Mouse (Mus musculus) midbrain, embryonic 11.5 days (tissue): ENCODE data around the gene Twsg1. TPM values are rescaled to one million over a fixed set of nuclear protein-coding genes. Genes with fewer than 3 reads are reported as not detected.

ENCODE experiments used
- ATAC-seq: fragments of 200-750 bp; cut with Nextera tagmentation; 2 replicates; pipeline ENCODE4 v1.8.0; 2017; ENCODE audit warnings: moderate TSS enrichment, moderate library complexity; ENCODE audit not compliant: low FRiP score
- DNase-seq: peaks from one replicate; pipeline ENCODE4 v3.0.0; 2015; ENCODE audit warnings: low spot score; ENCODE audit errors: missing footprints
- H3K27ac ChIP-seq: fragments of 300-500 bp; sonication (generic); 2 replicates; pipeline ENCODE4 v1.5.1; 2014; ENCODE audit warnings: low read depth, low read length
- H3K27me3 ChIP-seq: fragments of 300-500 bp; sonication (generic); 2 replicates; pipeline ENCODE4 v1.6.1; 2014; ENCODE audit warnings: mild to moderate bottlenecking, low read length, moderate library complexity, mixed read lengths; ENCODE audit not compliant: control insufficient read depth, insufficient read depth
- H3K36me3 ChIP-seq: fragments of 300-500 bp; sonication (generic); 2 replicates; pipeline ENCODE4 v1.6.1; 2014; ENCODE audit warnings: mild to moderate bottlenecking, low read length, moderate library complexity, mixed read lengths; ENCODE audit not compliant: control insufficient read depth, insufficient read depth
- H3K4me1 ChIP-seq: fragments of 300-500 bp; sonication (generic); 2 replicates; pipeline ENCODE4 v1.6.1; 2014; ENCODE audit warnings: low read length; ENCODE audit not compliant: control insufficient read depth, insufficient read depth
- H3K4me2 ChIP-seq: fragments of 300-500 bp; sonication (generic); 2 replicates; pipeline ENCODE4 v1.6.1; 2014; ENCODE audit warnings: mild to moderate bottlenecking, moderate library complexity
- H3K4me3 ChIP-seq: fragments of 300-500 bp; sonication (generic); 2 replicates; pipeline ENCODE4 v1.5.1; 2014; ENCODE audit warnings: low read depth, low read length
- H3K9ac ChIP-seq: fragments of 300-500 bp; sonication (generic); 2 replicates; pipeline ENCODE4 v1.6.1; 2014; ENCODE audit warnings: low read length
- H3K9me3 ChIP-seq: fragments of 300-500 bp; sonication (generic); 2 replicates; pipeline ENCODE4 v1.6.1; 2016; ENCODE audit warnings: low read length; ENCODE audit not compliant: control insufficient read depth
- WGBS: fragments of 180-500 bp; shearing (Covaris S2); extraction: QIAGEN DNeasy Blood & Tissue Kit; methylation state at CpG from one replicate; pipeline ENCODE4 v1.1.7; 2014; 5-methylcytosine and 5-hydroxymethylcytosine counted together
- polyA plus RNA-seq: library from polyadenylated mRNA; unstranded; fragments of >200 nt; fragmentation: Nextera tagmentation; extraction: Ambion mirVana; gene quantifications from 2 replicates; pipeline ENCODE4 v1.2.1, GENCODE M21; 2014

Twsg1 gene
- polyA plus RNA-seq, 1 experiment from 2014 or later: 105 TPM

- ATAC-seq: no peak
Measured at GRCm38 (mm10) chr17:65906313-65906894, 44.6 kb downstream of the Twsg1 start.

GRCm38 (mm10) chr17:65905241-65905640 is 45.8 kb downstream of the Twsg1 start:
- Histone ChIP-seq H3K9me3 (no peaks in the 10 kb centered on the region; the same call in 1 of the 2 replicates), H3K27me3 (no peaks in the 10 kb centered on the region), H3K4me1 (no peaks in the 10 kb centered on the region), H3K4me2 (no peak overlapping the region), H3K9ac (no peak overlapping the region), H3K27ac (no peak overlapping the region), H3K4me3 (no peak overlapping the region), H3K36me3 (no peaks in the 10 kb centered on the region)
- no peak for ATAC-seq
- DNase-seq: no peak
- WGBS: 75% methylated on average over 14 of the region's 14 CpGs

More at GRCm38 (mm10) chr17:65906313-65906894, 44.6 kb downstream of the Twsg1 start:
- Histone ChIP-seq H3K4me1 (no peaks in the 10 kb centered on the region), H3K4me2 (no peak overlapping the region), H3K4me3 (no peak overlapping the region), H3K36me3 (no peaks in the 10 kb centered on the region), H3K27me3 (no peaks in the 10 kb centered on the region), H3K9ac (no peak overlapping the region), H3K27ac (no peak overlapping the region), H3K9me3 (no peaks in the 10 kb centered on the region; the same call in 1 of the 2 replicates)
- WGBS: 47% methylated on average over 12 of the region's 12 CpGs
- DNase-seq: no peak

GRCm38 (mm10) chr17:65903826-65904225 is 47.2 kb downstream of the Twsg1 start:
- no peak overlapping the region for H3K9ac ChIP-seq
- H3K4me3 ChIP-seq: no peak overlapping the region
- no peaks in the 10 kb centered on the region; the same call in 1 of the 2 replicates for H3K9me3 ChIP-seq
- H3K36me3 ChIP-seq: no peaks in the 10 kb centered on the region
- H3K4me1 ChIP-seq: no peaks in the 10 kb centered on the region
- H3K27me3 ChIP-seq: no peaks in the 10 kb centered on the region
- WGBS: 90% methylated on average over 8 of the region's 8 CpGs
- ATAC-seq: no peak
- DNase-seq: no peak
- H3K4me2 ChIP-seq: no peak overlapping the region
- no peak overlapping the region for H3K27ac ChIP-seq

- WGBS: 97% methylated on average over 1 of the region's 1 CpGs
- Histone ChIP-seq H3K27me3 (no peaks in the 10 kb centered on the region), H3K9ac (no peak overlapping the region), H3K36me3 (no peaks in the 10 kb centered on the region), H3K4me3 (no peak overlapping the region), H3K9me3 (no peaks in the 10 kb centered on the region; the same call in 1 of the 2 replicates), H3K4me2 (no peak overlapping the region), H3K27ac (no peak overlapping the region), H3K4me1 (no peaks in the 10 kb centered on the region)
- ATAC-seq: no peak
- DNase-seq: no peak
Measured at GRCm38 (mm10) chr17:65903011-65903410, 48.0 kb downstream of the Twsg1 start.

GRCm38 (mm10) chr17:65902281-65902680 is 48.7 kb downstream of the Twsg1 start:
- 91% methylated on average over 6 of the region's 6 CpGs for WGBS
- Histone ChIP-seq H3K4me3 (no peak overlapping the region), H3K4me1 (no peaks in the 10 kb centered on the region), H3K4me2 (no peak overlapping the region), H3K27ac (no peak overlapping the region), H3K9me3 (no peaks in the 10 kb centered on the region; the same call in 1 of the 2 replicates), H3K9ac (no peak overlapping the region), H3K27me3 (no peaks in the 10 kb centered on the region), H3K36me3 (no peaks in the 10 kb centered on the region)
- ATAC-seq (no peak), DNase-seq (no peak)

- no peak overlapping the region for H3K4me2 ChIP-seq
- WGBS: 64% methylated on average over 3 of the region's 3 CpGs
- no peak overlapping the region for H3K4me3 ChIP-seq
- DNase-seq: no peak
- H3K9ac ChIP-seq: no peak overlapping the region
- no peaks in the 10 kb centered on the region for H3K36me3 ChIP-seq
- H3K4me1 ChIP-seq: no peaks in the 10 kb centered on the region
- H3K9me3 ChIP-seq: no peaks in the 10 kb centered on the region
- H3K27me3 ChIP-seq: no peaks in the 10 kb centered on the region
- H3K27ac ChIP-seq: no peak overlapping the region
- ATAC-seq: no peak
Measured at GRCm38 (mm10) chr17:65896016-65896415, 55.0 kb downstream of the Twsg1 start.

- Histone ChIP-seq H3K27me3 (no peaks in the 10 kb centered on the region), H3K27ac (no peak overlapping the region), H3K4me1 (peaks cover 5% of the 10 kb centered on the region), H3K4me2 (no peak overlapping the region), H3K4me3 (no peak overlapping the region), H3K9me3 (no peaks in the 10 kb centered on the region), H3K9ac (no peak overlapping the region), H3K36me3 (no peaks in the 10 kb centered on the region)
- ATAC-seq (no peak), DNase-seq (no peak)
- WGBS: 81% methylated on average over 5 of the region's 5 CpGs
Measured at GRCm38 (mm10) chr17:65889476-65889875, 61.5 kb downstream of the Twsg1 start.

GRCm38 (mm10) chr17:65886571-65886970 is 64.5 kb downstream of the Twsg1 start:
- Histone ChIP-seq H3K27ac (no peak overlapping the region), H3K4me1 (peaks cover 14% of the 10 kb centered on the region), H3K27me3 (no peaks in the 10 kb centered on the region), H3K9me3 (no peaks in the 10 kb centered on the region), H3K4me2 (peak overlapping the region; percentile 73), H3K9ac (peak overlapping the region; percentile 57; the same call in 1 of the 2 replicates), H3K4me3 (no peak overlapping the region; the same call in 1 of the 2 replicates), H3K36me3 (no peaks in the 10 kb centered on the region)
- DNase-seq: no peak
- WGBS: 84% methylated on average over 9 of the region's 9 CpGs
- no peak for ATAC-seq

GRCm38 (mm10) chr17:65885697-65886529 is 65.1 kb downstream of the Twsg1 start, which contains the start of gene Ralbp1:
Gene Ralbp1, minus strand, starts transcription at chr17:65885798.
- peak; percentile 89 for DNase-seq
- Histone ChIP-seq H3K27me3 (no peaks in the 10 kb centered on the region), H3K9me3 (no peaks in the 10 kb centered on the region), H3K27ac (peak within 1 kb of the TSS; percentile 78), H3K9ac (peak within 1 kb of the TSS; percentile 79), H3K4me3 (peak within 1 kb of the TSS; percentile 79), H3K36me3 (no peaks in the 10 kb centered on the region), H3K4me1 (peaks cover 14% of the 10 kb centered on the region), H3K4me2 (peak within 1 kb of the TSS; percentile 91)
- no peak for ATAC-seq
- WGBS: 15% methylated on average over 14 of the region's 14 CpGs
